Mouse (Mus musculus) erythroblast, embryonic 14.5 days (primary cell): ENCODE measurements around the gene Gm10203.

Source experiments
- GATA1 ChIP-seq: IDR thresholded peaks from 2 replicates; pipeline ENCODE4 v1.6.1; 2012; ENCODE audit warnings: low read length, inconsistent platforms, mixed read lengths
- TAL1 ChIP-seq: IDR thresholded peaks from 3 replicates; pipeline ENCODE4 v1.6.1; 2012; ENCODE audit warnings: low read length, inconsistent platforms, mixed read lengths

GRCm38 (mm10) chr6:149154116-149155030 lies 24.4 kb downstream of the Gm10203 start:
- TF ChIP-seq GATA1 (no peak), TAL1 (no peak)
